Mouse (Mus musculus): ENCODE measurements at regions not wholly inside any gene's neighbourhood (a gene's known extent, or its start where the extent isn't known, plus 50 kb on each side); places are given as distances from the start of the nearest gene placed in this dataset.

DNA sequence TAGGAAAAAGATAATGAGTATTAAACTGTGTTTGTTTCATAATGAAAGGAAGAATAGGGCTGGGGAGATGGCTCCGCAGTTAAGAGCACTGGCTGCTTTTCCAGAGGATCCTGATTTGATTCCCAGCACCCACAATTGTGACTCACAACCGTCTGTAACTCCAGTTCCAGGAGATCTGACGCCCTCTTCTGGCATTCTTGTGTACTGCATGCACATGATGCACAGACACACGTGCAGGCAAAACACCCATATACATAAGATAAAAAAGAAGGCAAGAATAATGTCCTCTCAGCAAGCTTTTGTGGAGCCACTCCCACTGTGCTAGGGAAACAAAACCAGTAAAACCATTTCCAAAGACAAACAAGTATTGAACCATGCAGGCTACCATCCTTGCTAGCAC lies 261.0 kb upstream of the Jmjd1c start:
- TF ChIP-seq CTCF (IDR thresholded peaks at IDR 0.05; ENCODE audit: low read depth), result no peak
- no peak for TF ChIP-seq EP300 (IDR thresholded peaks at IDR 0.05; ENCODE audit: low read depth)
